In the genomic region with DNA sequence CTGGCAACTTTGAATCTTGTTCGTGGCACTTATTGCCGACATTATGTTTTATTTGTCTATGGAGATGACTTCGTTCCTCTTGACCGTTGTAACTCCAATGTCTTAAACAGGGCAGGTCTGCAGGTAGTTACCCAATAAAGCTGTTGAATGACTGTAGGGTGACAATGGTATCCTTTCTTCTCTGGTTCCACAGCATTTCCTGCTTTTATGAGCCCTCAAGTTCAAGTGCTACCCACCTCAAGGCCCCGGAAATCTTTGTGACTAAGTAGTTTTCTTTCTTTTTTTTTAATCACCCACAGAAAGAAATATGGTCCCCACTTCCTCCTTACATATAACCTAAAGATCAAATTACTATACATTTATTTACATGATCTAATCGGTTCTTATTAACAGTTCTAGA, we compare ENCODE assay signal across 20 mouse cellular contexts. TPM values are rescaled to one million over a fixed set of nuclear protein-coding genes. Genes with fewer than 3 reads are reported as not detected.
DNase-seq lines count a peak whose midpoint lies in the region; ATAC-seq and TF ChIP-seq lines count a peak whose summit lies in the region.
"Had no signal": no experiment of that assay in that cellular context is flagged by ENCODE, and none has a peak within 500 bp of the region (broad histone marks: within the 10 kb centered on the region; RNA-seq: fewer than 3 reads in every experiment).

No protein-coding gene starts in this region.

- no peak overlapping the region for H3K4me3 ChIP-seq in kidney, embryonic 14.5 days (ENCODE audit: low read length)
- no peak overlapping the region for H3K4me3 ChIP-seq in thymus, adult 2 months (ENCODE audit: control insufficient read depth, insufficient read depth, low read length)
- H3K4me3 ChIP-seq: embryonic facial prominence, embryonic 13.5 days; gastrocnemius, adult 2 months; heart, embryonic 12.5 days; hindbrain, embryonic 15.5 days; limb, embryonic 15.5 days; megakaryocyte, embryonic 14.5 days had no signal

- H3K36me3 ChIP-seq in kidney, embryonic 14.5 days (ENCODE audit: control insufficient read depth, insufficient read depth, low read length), result no peaks in the 10 kb centered on the region
- H3K36me3 ChIP-seq in thymus, adult 2 months (ENCODE audit: control insufficient read depth, insufficient read depth, low read length), result no peaks in the 10 kb centered on the region
- H3K36me3 ChIP-seq: embryonic facial prominence, embryonic 13.5 days; heart, embryonic 12.5 days; hindbrain, embryonic 15.5 days; limb, embryonic 15.5 days had no signal

- no peak overlapping the region for H3K9ac ChIP-seq in kidney, embryonic 14.5 days (ENCODE audit: low read depth, low read length)
- H3K9ac ChIP-seq: embryonic facial prominence, embryonic 13.5 days; heart, embryonic 12.5 days; hindbrain, embryonic 15.5 days; limb, embryonic 15.5 days had no signal

- ATAC-seq in kidney, embryonic 14.5 days (ENCODE audit: low FRiP score, low TSS enrichment), result no peak
- ATAC-seq: forebrain, embryonic 16.5 days had no signal

- no peak overlapping the region for H3K4me2 ChIP-seq in kidney, embryonic 14.5 days (replicated peaks; ENCODE audit: low read depth, low read length)
- H3K4me2 ChIP-seq: embryonic facial prominence, embryonic 13.5 days; heart, embryonic 12.5 days; hindbrain, embryonic 15.5 days; limb, embryonic 15.5 days had no signal

- H3K4me1 ChIP-seq in kidney, embryonic 14.5 days (ENCODE audit: control insufficient read depth, insufficient read depth, low read length), result peaks cover 3% of the 10 kb centered on the region; the same call in 1 of the 2 replicates
- peaks cover 22% of the 10 kb centered on the region for H3K4me1 ChIP-seq in thymus, adult 2 months (replicated peaks; ENCODE audit: control insufficient read depth, insufficient read depth, low read length)

- peak overlapping the region; percentile 7; the same call in 1 of the 2 replicates for H3K27ac ChIP-seq in kidney, embryonic 14.5 days (ENCODE audit: low read depth, low read length)
- peak overlapping the region; percentile 88; the same call in 1 of the 2 replicates for H3K27ac ChIP-seq in thymus, adult 2 months (ENCODE audit: control insufficient read depth, insufficient read depth, low read length)
- H3K27ac ChIP-seq: embryonic facial prominence, embryonic 13.5 days; gastrocnemius, adult 2 months; hindbrain, embryonic 15.5 days; limb, embryonic 15.5 days had no signal

- TF ChIP-seq POLR2A in thymus, adult 2 months (IDR thresholded peaks at IDR 0.05; ENCODE audit: control insufficient read depth, extremely low read depth, insufficient read depth, low read length, poor library complexity), result no peak

- no peak for DNase-seq in kidney, postnatal 10 days
- DNase-seq in thymus, adult 2 months, result peak; percentile 27
- no peak for DNase-seq in thymus, postnatal 4 days
- peak; percentile 71 for DNase-seq in large intestine, adult 2 months (ENCODE audit: low read depth, low spot score)
- DNase-seq in thymus, postnatal 36 days, result peak; percentile 27 to 45
- DNase-seq in testis, postnatal 14 days (ENCODE audit: low spot score), result no peak
- no peak for DNase-seq in embryo, embryonic 11 days
- DNase-seq: cerebellum, adult 8-10 months; gastrocnemius, adult 2 months; heart, postnatal 36 days; kidney, postnatal 14 days; layer of hippocampus, adult 9-11 months had no signal

- 72% methylated on average over 6 of the region's 6 CpGs for WGBS in kidney, embryonic 14.5 days
- 29% methylated on average over 6 of the region's 6 CpGs for WGBS in thymus, adult 2 months
- 30% methylated on average over 6 of the region's 6 CpGs for WGBS in large intestine, adult 2 months

- no peaks in the 10 kb centered on the region for H3K27me3 ChIP-seq in kidney, embryonic 14.5 days (ENCODE audit: control insufficient read depth, insufficient read depth, low read length)
- no peaks in the 10 kb centered on the region for H3K27me3 ChIP-seq in thymus, adult 2 months (ENCODE audit: control insufficient read depth, insufficient read depth, low read length)

- TF ChIP-seq CTCF in thymus, adult 2 months (IDR thresholded peaks at IDR 0.05; ENCODE audit: borderline replicate concordance, control insufficient read depth, extremely low read depth, insufficient read depth, low read length, poor library complexity), result no peak

- H3K9me3 ChIP-seq in kidney, embryonic 14.5 days (ENCODE audit: control insufficient read depth, low read length), result no peaks in the 10 kb centered on the region
- H3K9me3 ChIP-seq: embryonic facial prominence, embryonic 13.5 days; heart, embryonic 12.5 days; hindbrain, embryonic 15.5 days; limb, embryonic 15.5 days had no signal

RNA-seq across cellular contexts. Expression of gene Bspry, which starts 4.1 kb away (rescaled TPM):
- 16.8 and 25.8 TPM in 2 replicates for polyA plus RNA-seq in kidney, embryonic 14.5 days (2014; fragmentation: Nextera tagmentation; extraction: Ambion mirVana)
- polyA plus RNA-seq in thymus, adult 2 months (2012; rRNA removed), result 19.7 and 19.8 TPM in 2 replicates
- polyA plus RNA-seq in large intestine, adult 2 months (2012; rRNA removed), result 85.8 and 103 TPM in 2 replicates

RNA-seq across cellular contexts. Expression of gene Wdr31, which starts 5.1 kb away (rescaled TPM):
- polyA plus RNA-seq in kidney, embryonic 14.5 days (2014; fragmentation: Nextera tagmentation; extraction: Ambion mirVana), result 11.6 and 12.6 TPM in 2 replicates
- polyA plus RNA-seq in thymus, adult 2 months (2012; rRNA removed), result 1.6 and 1.9 TPM in 2 replicates
- 1.7 and 1.9 TPM in 2 replicates for polyA plus RNA-seq in large intestine, adult 2 months (2012; rRNA removed)

RNA-seq across cellular contexts. Expression of gene Hdhd3, which starts 27.5 kb away (rescaled TPM):
- 16.4 and 16.8 TPM in 2 replicates for polyA plus RNA-seq in kidney, embryonic 14.5 days (2014; fragmentation: Nextera tagmentation; extraction: Ambion mirVana)
- 4.5 and 7.0 TPM in 2 replicates for polyA plus RNA-seq in thymus, adult 2 months (2012; rRNA removed)
- polyA plus RNA-seq in large intestine, adult 2 months (2012; rRNA removed), result 97.6 and 124 TPM in 2 replicates

RNA-seq across cellular contexts. Expression of gene Rnf183, which starts 40.7 kb away (rescaled TPM):
- polyA plus RNA-seq in kidney, embryonic 14.5 days (2014; fragmentation: Nextera tagmentation; extraction: Ambion mirVana), result 0.24 TPM in 1 of 2 replicates, not detected in the other
- polyA plus RNA-seq in thymus, adult 2 months (2012; rRNA removed), result 23.7 and 25.8 TPM in 2 replicates
- polyA plus RNA-seq in large intestine, adult 2 months (2012; rRNA removed), result 0.89 and 2.1 TPM in 2 replicates
- polyA plus RNA-seq: embryonic facial prominence, embryonic 13.5 days; forebrain, embryonic 16.5 days; heart, embryonic 12.5 days; limb, embryonic 15.5 days; liver, embryonic 16.5 days had no signal

RNA-seq across cellular contexts. Expression of gene Alad, which starts 43.9 kb away (rescaled TPM):
- 107 and 108 TPM in 2 replicates for polyA plus RNA-seq in kidney, embryonic 14.5 days (2014; fragmentation: Nextera tagmentation; extraction: Ambion mirVana)
- polyA plus RNA-seq in thymus, adult 2 months (2012; rRNA removed), result 56.2 and 75.9 TPM in 2 replicates
- 135 and 144 TPM in 2 replicates for polyA plus RNA-seq in large intestine, adult 2 months (2012; rRNA removed)

Comparison
In these comparisons a context has a peak if more than half of its experiments do, and no peak if none do; other contexts are left out.
1. DNase-seq: peak in thymus, adult 2 months (single experiment), large intestine, adult 2 months (single experiment) and thymus, postnatal 36 days (2 of 2); none in kidney, postnatal 10 days (single experiment), thymus, postnatal 4 days (single experiment), testis, postnatal 14 days (single experiment) and embryo, embryonic 11 days (single experiment).